In genomic region chr11:93097431-93097851, GRCm38 (mm10) we compare ENCODE assay signal across 9 mouse cellular contexts. TPM values are rescaled to one million over a fixed set of nuclear protein-coding genes. Genes with fewer than 3 reads are reported as not detected.
DNase-seq lines count a peak whose midpoint lies in the region; ATAC-seq and TF ChIP-seq lines count a peak whose summit lies in the region.
"Had no signal": no experiment of that assay in that cellular context is flagged by ENCODE, and none has a peak within 500 bp of the region (broad histone marks: within the 10 kb centered on the region; RNA-seq: fewer than 3 reads in every experiment).

No protein-coding gene starts in this region.

- H3K4me3 ChIP-seq in forebrain, postnatal 0 days (ENCODE audit: low read depth, low read length): peak overlapping the region; percentile 57
- H3K4me3 ChIP-seq in limb, embryonic 10.5 days: no peak overlapping the region
- H3K4me3 ChIP-seq in intestine, embryonic 16.5 days (ENCODE audit: low read length): no peak overlapping the region

- H3K4me2 ChIP-seq in forebrain, postnatal 0 days (ENCODE audit: low read depth): peak overlapping the region; percentile 96
- H3K4me2 ChIP-seq in intestine, embryonic 16.5 days (ENCODE audit: low read depth, low read length): no peak overlapping the region

- no peak for TF ChIP-seq CTCF in forebrain, postnatal 0 days (IDR thresholded peaks at IDR 0.05; ENCODE audit: low read depth)

- H3K9ac ChIP-seq in forebrain, postnatal 0 days: no peak overlapping the region
- no peak overlapping the region for H3K9ac ChIP-seq in intestine, embryonic 16.5 days (ENCODE audit: low read depth, low read length)

- peaks cover 5% of the 10 kb centered on the region for H3K4me1 ChIP-seq in forebrain, postnatal 0 days (ENCODE audit: insufficient read depth)
- peaks cover 26% of the 10 kb centered on the region for H3K4me1 ChIP-seq in limb, embryonic 10.5 days
- H3K4me1 ChIP-seq in intestine, embryonic 16.5 days (ENCODE audit: control insufficient read depth, insufficient read depth, low read length): peaks cover 9% of the 10 kb centered on the region

- WGBS in forebrain, postnatal 0 days: 2% methylated on average over 14 of the region's 14 CpGs
- 3% methylated on average over 14 of the region's 14 CpGs for WGBS in limb, embryonic 10.5 days
- WGBS in intestine, embryonic 16.5 days: 7% methylated on average over 14 of the region's 14 CpGs

- peak; percentile 39; the same call in 1 of the 2 replicates for ATAC-seq in forebrain, postnatal 0 days
- ATAC-seq in intestine, embryonic 16.5 days: no peak

- no peaks in the 10 kb centered on the region for H3K36me3 ChIP-seq in forebrain, postnatal 0 days (ENCODE audit: insufficient read depth)
- no peaks in the 10 kb centered on the region for H3K36me3 ChIP-seq in limb, embryonic 10.5 days
- H3K36me3 ChIP-seq in intestine, embryonic 16.5 days (ENCODE audit: control insufficient read depth, insufficient read depth, low read length): no peaks in the 10 kb centered on the region

- DNase-seq in cerebellum, postnatal 25 days: peak; percentile 67 to 73
- DNase-seq in forebrain, postnatal 0 days: peak; percentile 40
- peak; percentile 30 for DNase-seq in limb, embryonic 10.5 days (ENCODE audit: low spot score)
- peak; percentile 72 to 73 for DNase-seq in right cerebral cortex, adult 2 months (ENCODE audit: low spot score in 2 of 2)
- no peak for DNase-seq in adrenal gland, adult 18-20 months (ENCODE audit: low spot score in 2 of 2)
- no peak for DNase-seq in adrenal gland, adult (ENCODE audit: inconsistent age in 2 of 2, low spot score in 1 of 2)

- no peaks in the 10 kb centered on the region for H3K9me3 ChIP-seq in forebrain, postnatal 0 days (ENCODE audit: low read length)
- H3K9me3 ChIP-seq in limb, embryonic 10.5 days (replicated peaks): no peaks in the 10 kb centered on the region
- H3K9me3 ChIP-seq in intestine, embryonic 16.5 days (ENCODE audit: control insufficient read depth, low read length): no peaks in the 10 kb centered on the region

- no peak overlapping the region for H3K27ac ChIP-seq in forebrain, postnatal 0 days (ENCODE audit: low read depth, low read length)
- H3K27ac ChIP-seq in limb, embryonic 10.5 days: no peak overlapping the region
- no peak overlapping the region for H3K27ac ChIP-seq in intestine, embryonic 16.5 days (ENCODE audit: low read length)

- peaks cover 31% of the 10 kb centered on the region for H3K27me3 ChIP-seq in forebrain, postnatal 0 days (ENCODE audit: insufficient read depth, low read length)
- peaks cover 63% of the 10 kb centered on the region for H3K27me3 ChIP-seq in limb, embryonic 10.5 days (ENCODE audit: low read depth, poor library complexity, severe bottlenecking)
- peaks cover 55% of the 10 kb centered on the region for H3K27me3 ChIP-seq in intestine, embryonic 16.5 days (replicated peaks; ENCODE audit: control insufficient read depth, insufficient read depth, low read length)

RNA-seq across cellular contexts. Expression of gene Car10, which starts 0.4 kb away (rescaled TPM):
- total RNA-seq in forebrain, postnatal 0 days (2014; rRNA removed): 19.0 and 34.6 TPM in 2 replicates
- 12.5 and 25.6 TPM in 2 replicates for polyA plus RNA-seq in forebrain, postnatal 0 days (2015; fragmentation: Nextera tagmentation; extraction: Ambion mirVana)
- polyA plus RNA-seq in limb, embryonic 10.5 days (2016; fragmentation: Nextera tagmentation; extraction: Ambion mirVana): 0.10 and 0.20 TPM in 2 replicates
- under 1 TPM in 1 of 2 experiments, not detected in 1; 0.17 TPM for total RNA-seq in adrenal gland, adult 18-20 months (2021)
- polyA plus RNA-seq in intestine, embryonic 16.5 days (2015; fragmentation: Nextera tagmentation; extraction: Ambion mirVana): 0.04 and 0.18 TPM in 2 replicates
- total RNA-seq: megakaryocyte-erythroid progenitor cell, adult 5-6 weeks had no signal
- polyA plus RNA-seq: large intestine, adult 2 months had no signal

Comparison
In these comparisons a context has a peak if more than half of its experiments do, and no peak if none do; other contexts are left out.
1. DNase-seq: peak in cerebellum, postnatal 25 days (2 of 2), forebrain, postnatal 0 days (single experiment), limb, embryonic 10.5 days (single experiment) and right cerebral cortex, adult 2 months (2 of 2); none in adrenal gland, adult 18-20 months (0 of 2) and adrenal gland, adult (0 of 2).
2. RNA of gene Car10, which starts 0.4 kb away (polyA plus RNA-seq): 12.5 to 25.6 TPM in forebrain, postnatal 0 days; 0.10 to 0.20 TPM in limb, embryonic 10.5 days and 0.04 to 0.18 TPM in intestine, embryonic 16.5 days; every median in the first group is over 10 times any median in the second.